Mouse (Mus musculus) lung, postnatal 0 days (tissue): ENCODE results near the gene Ly6g6d.

Experiments
- CTCF ChIP-seq: IDR thresholded peaks from 2 replicates; pipeline ENCODE4 v1.5.1; 2016; ENCODE audit warnings: antibody characterized with exemption, mild to moderate bottlenecking
- EP300 ChIP-seq: IDR thresholded peaks from 2 replicates; pipeline ENCODE4 v1.6.1; 2016; ENCODE audit warnings: antibody characterized with exemption, mild to moderate bottlenecking, control low read depth

- TF ChIP-seq CTCF (peak; percentile 13; the same call in 1 of the 2 replicates), EP300 (peak; percentile 64)
Observed at GRCm38 (mm10) chr17:35121143-35121799, 43.4 kb upstream of the Ly6g6d start, which contains the start of gene Gpank1.
